Mouse (Mus musculus): Measurements from ENCODE around the gene Ext2.

DNA sequence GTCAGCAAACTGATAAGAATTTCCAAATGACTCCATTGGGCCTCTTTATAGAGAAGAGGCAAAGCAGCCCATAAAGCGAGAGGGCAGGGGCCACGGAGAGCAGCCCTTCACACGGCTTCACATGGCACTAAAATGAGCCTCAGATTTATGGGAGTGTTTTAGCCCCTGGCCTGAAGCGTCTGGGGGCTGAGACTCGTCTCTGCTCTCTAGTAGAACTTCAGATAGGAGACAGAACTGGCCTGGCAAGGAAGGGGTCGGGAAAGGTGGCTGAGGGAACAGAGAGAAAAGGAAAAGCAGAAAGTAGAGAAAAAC, 42.5 kb downstream of the Ext2 start:
- TF ChIP-seq CTCF (IDR thresholded peaks at IDR 0.05), result no peak
- no peak for TF ChIP-seq EP300 (IDR thresholded peaks at IDR 0.05; ENCODE audit: insufficient read depth, low read depth, low read length)

All from heart, adult 2 months (tissue).